Mouse (Mus musculus): Measurements from ENCODE around the gene Tcf7l1. TPM values are rescaled to one million over a fixed set of nuclear protein-coding genes. Genes with fewer than 3 reads are reported as not detected.

The Tcf7l1 gene
- polyA plus RNA-seq, 2 experiments: 3.1 TPM

GRCm38 (mm10) chr6:72777212-72777611, 11.8 kb downstream of the Tcf7l1 start:
- Histone ChIP-seq H3K36me3 (replicated peaks; ENCODE audit: control insufficient read depth, insufficient read depth, low read depth) (no peaks in the 10 kb centered on the region), H3K4me2 (ENCODE audit: low read depth) (no peak overlapping the region), H3K4me3 (ENCODE audit: insufficient read depth in 1 of 2, low read depth in 2 of 2, low read length in 2 of 2) (no peak overlapping the region), H3K27ac (no peak overlapping the region), H3K9ac (replicated peaks) (no peak overlapping the region), H3K27me3 (ENCODE audit: control insufficient read depth, insufficient read depth, low read length) (no peaks in the 10 kb centered on the region), H3K9me3 (ENCODE audit: control insufficient read depth, low read length) (no peaks in the 10 kb centered on the region), H3K4me1 (replicated peaks; ENCODE audit: control insufficient read depth in 2 of 2, insufficient read depth in 2 of 2, low read length in 1 of 2) (peaks cover 0 to 4% of the 10 kb centered on the region in 2 experiments; a peak in 1 of 4 replicates)
- DNase-seq (ENCODE audit: low read depth in 3 of 3, low spot score in 3 of 3) (no peak), ATAC-seq (ENCODE audit: insufficient read depth) (no peak)
- 54% methylated on average over 4 of the region's 4 CpGs for WGBS (ENCODE audit: insufficient replicate concordance)
- no peak for TF ChIP-seq CTCF (IDR thresholded peaks at IDR 0.05; ENCODE audit: low read depth)
- TF ChIP-seq EP300 (IDR thresholded peaks at IDR 0.05; ENCODE audit: low read depth): no peak

DNA sequence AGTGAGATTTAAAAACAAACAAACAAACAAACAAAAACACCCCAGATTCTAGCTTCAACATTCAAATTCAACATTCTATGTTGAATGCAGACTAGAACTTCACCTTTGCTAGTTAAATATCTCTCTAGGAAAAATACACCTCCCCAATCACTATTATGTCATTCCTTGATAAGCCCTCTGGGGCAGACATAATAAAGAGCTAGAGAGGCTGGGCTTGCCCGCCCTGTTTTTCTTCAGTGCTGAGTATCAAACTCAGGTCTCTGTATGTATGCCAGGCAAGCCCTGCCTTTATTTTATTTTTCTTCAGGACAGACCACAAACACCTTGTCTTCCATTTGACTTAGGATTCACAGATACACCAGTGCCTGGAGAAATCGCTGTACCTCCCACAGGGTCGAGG, 14.8 kb downstream of the Tcf7l1 start:
- no peak for DNase-seq (ENCODE audit: low read depth in 3 of 3, low spot score in 3 of 3)
- ATAC-seq (ENCODE audit: insufficient read depth): no peak
- no peak overlapping the region for H3K4me3 ChIP-seq (ENCODE audit: insufficient read depth in 1 of 2, low read depth in 2 of 2, low read length in 2 of 2)
- H3K9ac ChIP-seq (replicated peaks): no peak overlapping the region
- no peaks in the 10 kb centered on the region for H3K9me3 ChIP-seq (ENCODE audit: control insufficient read depth, low read length)
- H3K27ac ChIP-seq: no peak overlapping the region
- no peak for TF ChIP-seq EP300 (IDR thresholded peaks at IDR 0.05; ENCODE audit: low read depth)
- TF ChIP-seq CTCF (IDR thresholded peaks at IDR 0.05; ENCODE audit: low read depth): no peak
- peaks cover 0 to 13% of the 10 kb centered on the region in 2 experiments; a peak in 2 of 4 replicates for H3K4me1 ChIP-seq (replicated peaks; ENCODE audit: control insufficient read depth in 2 of 2, insufficient read depth in 2 of 2, low read length in 1 of 2)
- H3K4me2 ChIP-seq (ENCODE audit: low read depth): no peak overlapping the region
- WGBS (ENCODE audit: insufficient replicate concordance): 49% methylated on average over 3 of the region's 3 CpGs
- no peaks in the 10 kb centered on the region for H3K27me3 ChIP-seq (ENCODE audit: control insufficient read depth, insufficient read depth, low read length)
- H3K36me3 ChIP-seq (replicated peaks; ENCODE audit: control insufficient read depth, insufficient read depth, low read depth): no peaks in the 10 kb centered on the region

- Histone ChIP-seq H3K27ac (no peak overlapping the region), H3K9me3 (ENCODE audit: control insufficient read depth, low read length) (no peaks in the 10 kb centered on the region), H3K9ac (replicated peaks) (no peak overlapping the region), H3K27me3 (ENCODE audit: control insufficient read depth, insufficient read depth, low read length) (no peaks in the 10 kb centered on the region), H3K4me3 (ENCODE audit: insufficient read depth in 1 of 2, low read depth in 2 of 2, low read length in 2 of 2) (no peak overlapping the region), H3K4me2 (ENCODE audit: low read depth) (no peak overlapping the region), H3K36me3 (replicated peaks; ENCODE audit: control insufficient read depth, insufficient read depth, low read depth) (no peaks in the 10 kb centered on the region), H3K4me1 (replicated peaks; ENCODE audit: control insufficient read depth in 2 of 2, insufficient read depth in 2 of 2, low read length in 1 of 2) (peaks cover 0 to 9% of the 10 kb centered on the region in 2 experiments; a peak in 2 of 4 replicates)
- WGBS (ENCODE audit: insufficient replicate concordance): 75% methylated on average over 14 of the region's 14 CpGs
- ATAC-seq (ENCODE audit: insufficient read depth): no peak
- DNase-seq (ENCODE audit: low read depth in 3 of 3, low spot score in 3 of 3): no peak
- TF ChIP-seq CTCF (IDR thresholded peaks at IDR 0.05; ENCODE audit: low read depth) (no peak), EP300 (IDR thresholded peaks at IDR 0.05; ENCODE audit: low read depth) (no peak)
These were observed 18.9 kb downstream of the Tcf7l1 start for GRCm38 (mm10) chr6:72769915-72770776.

DNA sequence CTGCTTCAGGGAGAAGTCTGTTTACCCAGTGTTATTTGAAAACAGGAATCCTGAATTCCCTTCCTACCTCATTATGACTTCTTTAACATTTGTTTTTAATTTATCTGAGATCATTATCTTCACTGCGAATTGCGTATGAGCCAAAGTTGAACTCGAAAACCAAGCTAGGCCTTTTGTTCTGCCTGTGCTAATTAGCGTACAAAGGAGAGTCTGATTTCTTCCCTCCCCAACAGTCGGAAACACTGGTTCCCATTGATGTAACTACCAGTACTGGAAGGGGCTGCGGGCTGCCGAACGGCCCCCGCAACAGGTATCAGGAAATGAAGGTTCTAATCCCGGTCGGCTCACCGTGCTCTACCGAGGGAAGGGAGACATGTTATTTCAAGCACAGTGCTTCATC, 19.7 kb downstream of the Tcf7l1 start:
- DNase-seq (ENCODE audit: low read depth in 3 of 3, low spot score in 3 of 3) (no peak), ATAC-seq (ENCODE audit: insufficient read depth) (no peak)
- TF ChIP-seq CTCF (IDR thresholded peaks at IDR 0.05; ENCODE audit: low read depth) (no peak), EP300 (IDR thresholded peaks at IDR 0.05; ENCODE audit: low read depth) (no peak)
- H3K27ac ChIP-seq: no peak overlapping the region
- no peaks in the 10 kb centered on the region for H3K9me3 ChIP-seq (ENCODE audit: control insufficient read depth, low read length)
- H3K4me2 ChIP-seq (ENCODE audit: low read depth): no peak overlapping the region
- H3K9ac ChIP-seq (replicated peaks): no peak overlapping the region
- H3K4me3 ChIP-seq (ENCODE audit: insufficient read depth in 1 of 2, low read depth in 2 of 2, low read length in 2 of 2): no peak overlapping the region
- no peaks in the 10 kb centered on the region for H3K27me3 ChIP-seq (ENCODE audit: control insufficient read depth, insufficient read depth, low read length)
- H3K4me1 ChIP-seq (replicated peaks; ENCODE audit: control insufficient read depth in 2 of 2, insufficient read depth in 2 of 2, low read length in 1 of 2): peaks cover 0 to 9% of the 10 kb centered on the region in 2 experiments; a peak in 2 of 4 replicates
- no peaks in the 10 kb centered on the region for H3K36me3 ChIP-seq (replicated peaks; ENCODE audit: control insufficient read depth, insufficient read depth, low read depth)
- 73% methylated on average over 13 of the region's 13 CpGs for WGBS (ENCODE audit: insufficient replicate concordance)

DNA sequence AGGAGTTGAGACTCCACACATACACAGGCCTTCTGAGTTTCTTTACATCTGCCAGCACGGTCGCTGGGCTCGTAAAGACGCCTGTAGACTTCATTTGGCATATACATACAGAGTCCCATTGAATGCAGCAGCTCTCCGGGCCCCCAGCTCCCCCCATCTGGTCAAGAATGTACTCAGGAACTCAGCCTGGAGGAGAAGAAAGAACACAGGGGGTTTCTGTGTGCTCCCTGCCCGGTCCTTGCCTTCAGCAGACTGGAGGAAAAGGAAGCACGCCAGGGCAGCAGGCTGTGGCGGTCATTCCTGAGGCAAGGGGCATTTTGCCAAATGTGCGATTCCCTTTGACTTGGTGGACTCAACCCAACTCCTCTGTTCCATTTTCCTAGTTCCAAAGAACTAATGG, 20.2 kb downstream of the Tcf7l1 start:
- Histone ChIP-seq H3K9me3 (ENCODE audit: control insufficient read depth, low read length) (no peaks in the 10 kb centered on the region), H3K27ac (no peak overlapping the region), H3K36me3 (replicated peaks; ENCODE audit: control insufficient read depth, insufficient read depth, low read depth) (no peaks in the 10 kb centered on the region), H3K4me1 (replicated peaks; ENCODE audit: control insufficient read depth in 2 of 2, insufficient read depth in 2 of 2, low read length in 1 of 2) (peaks cover 0 to 9% of the 10 kb centered on the region in 2 experiments; a peak in 2 of 4 replicates), H3K4me2 (ENCODE audit: low read depth) (no peak overlapping the region), H3K4me3 (ENCODE audit: insufficient read depth in 1 of 2, low read depth in 2 of 2, low read length in 2 of 2) (no peak overlapping the region), H3K9ac (replicated peaks) (no peak overlapping the region), H3K27me3 (ENCODE audit: control insufficient read depth, insufficient read depth, low read length) (no peaks in the 10 kb centered on the region)
- WGBS (ENCODE audit: insufficient replicate concordance): 76% methylated on average over 9 of the region's 9 CpGs
- DNase-seq (ENCODE audit: low read depth in 3 of 3, low spot score in 3 of 3) (no peak), ATAC-seq (ENCODE audit: insufficient read depth) (no peak)
- TF ChIP-seq CTCF (IDR thresholded peaks at IDR 0.05; ENCODE audit: low read depth) (no peak), EP300 (IDR thresholded peaks at IDR 0.05; ENCODE audit: low read depth) (no peak)
